Mouse (Mus musculus): ENCODE results near the gene Ikzf3. TPM values are rescaled to one million over a fixed set of nuclear protein-coding genes. Genes with fewer than 3 reads are reported as not detected.

Gene Ikzf3
- total RNA-seq, 2 experiments from 2014 or later, result 0.67 to 0.72 TPM

- DNase-seq, result no peak
Measured at GRCm38 (mm10) chr11:98568326-98568725, 22.5 kb upstream of the Ikzf3 start.

- no peak for DNase-seq
Measured at GRCm38 (mm10) chr11:98563921-98564414, 18.1 kb upstream of the Ikzf3 start.

DNA sequence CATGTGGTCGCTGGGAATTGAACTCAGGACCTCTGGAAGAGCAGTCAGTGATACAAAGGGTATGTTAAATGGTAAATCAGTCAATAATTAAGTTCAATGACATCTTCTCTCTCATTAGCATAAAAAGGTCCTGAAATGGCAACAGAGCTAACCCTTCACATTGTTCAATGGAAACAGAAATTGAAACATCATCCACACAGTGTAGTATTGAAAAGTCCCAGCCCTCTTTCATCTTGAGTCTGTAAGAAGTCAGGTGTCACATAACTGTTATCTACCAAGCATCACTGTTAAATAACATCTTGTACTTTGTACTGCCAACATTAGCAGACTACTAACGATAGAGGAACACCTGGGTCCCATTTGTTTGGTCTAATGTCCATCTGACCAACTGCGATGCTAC, 17.2 kb upstream of the Ikzf3 start:
- no peak for DNase-seq

DNA sequence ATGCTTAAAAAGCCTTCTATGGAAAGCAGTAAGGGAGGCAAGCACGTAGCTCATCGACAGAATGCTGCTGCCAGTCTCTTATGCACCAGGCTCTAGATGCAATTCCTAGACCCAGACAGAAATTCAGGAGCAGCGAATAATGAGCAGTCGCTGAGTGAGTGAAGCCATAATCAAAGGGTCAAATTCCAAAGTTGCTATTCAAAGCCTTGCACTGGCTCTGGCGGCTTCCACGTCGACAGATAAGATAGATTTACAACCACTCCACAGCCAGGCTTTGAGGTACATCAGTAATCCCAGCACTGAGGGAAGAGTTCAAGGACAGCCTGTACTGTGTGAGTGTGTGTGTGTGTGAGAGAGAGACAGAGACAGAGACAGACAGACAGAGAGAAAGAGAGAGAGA, 15.1 kb upstream of the Ikzf3 start:
- no peak for DNase-seq

DNA sequence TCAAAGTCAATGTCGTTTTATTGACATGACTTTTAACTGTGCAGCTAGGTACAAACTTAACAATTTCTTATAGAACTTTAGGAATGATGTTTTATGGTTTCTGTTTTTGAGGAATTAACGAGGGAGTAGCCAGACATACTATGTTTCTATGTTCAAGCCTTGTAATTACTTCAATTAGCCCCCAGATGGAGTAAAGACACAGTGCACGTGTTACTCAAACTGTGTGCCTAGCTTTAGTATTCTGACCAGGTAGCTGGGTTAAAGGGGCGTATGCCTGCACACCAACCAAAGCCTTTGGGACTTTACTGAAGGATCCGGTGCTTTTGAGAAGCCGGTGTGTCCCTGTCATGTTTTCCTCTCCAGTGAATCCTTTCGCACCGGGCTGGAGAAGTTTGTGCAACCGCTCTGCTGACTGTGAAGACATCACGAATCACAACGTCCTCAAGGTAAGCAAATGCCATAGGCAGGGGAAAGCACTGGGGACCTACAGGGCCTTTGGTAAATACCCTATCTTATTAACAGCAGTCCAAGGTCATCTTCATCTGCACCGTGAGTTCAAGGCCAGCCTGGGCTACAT, 9.4 kb upstream of the Ikzf3 start:
- no peak for DNase-seq

DNA sequence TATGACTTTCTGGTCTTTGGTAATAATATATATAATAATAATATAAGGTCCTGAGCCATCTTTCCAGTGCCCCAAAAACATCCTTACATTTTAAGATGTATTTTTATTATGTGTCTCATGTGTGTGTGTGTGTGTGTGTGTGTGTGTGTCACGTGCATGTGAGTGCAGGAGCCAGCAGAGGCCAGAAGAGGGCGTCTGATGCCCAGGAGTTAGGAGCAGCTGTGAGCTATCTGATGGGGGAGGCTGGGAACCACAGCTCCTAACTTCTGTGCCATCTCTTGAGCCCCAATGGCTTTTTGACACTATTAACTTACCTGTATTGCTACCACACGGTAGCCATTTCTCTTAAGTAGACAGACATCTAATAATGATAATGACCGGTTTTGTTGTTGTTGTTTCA, 8.1 kb upstream of the Ikzf3 start:
- no peak for DNase-seq

- peak; percentile 89 for DNase-seq
Measured at GRCm38 (mm10) chr11:98550975-98551828, 5.4 kb upstream of the Ikzf3 start, which contains the start of gene Zpbp2. Zpbp2 (plus strand) TSS chr11:98551097.

DNA sequence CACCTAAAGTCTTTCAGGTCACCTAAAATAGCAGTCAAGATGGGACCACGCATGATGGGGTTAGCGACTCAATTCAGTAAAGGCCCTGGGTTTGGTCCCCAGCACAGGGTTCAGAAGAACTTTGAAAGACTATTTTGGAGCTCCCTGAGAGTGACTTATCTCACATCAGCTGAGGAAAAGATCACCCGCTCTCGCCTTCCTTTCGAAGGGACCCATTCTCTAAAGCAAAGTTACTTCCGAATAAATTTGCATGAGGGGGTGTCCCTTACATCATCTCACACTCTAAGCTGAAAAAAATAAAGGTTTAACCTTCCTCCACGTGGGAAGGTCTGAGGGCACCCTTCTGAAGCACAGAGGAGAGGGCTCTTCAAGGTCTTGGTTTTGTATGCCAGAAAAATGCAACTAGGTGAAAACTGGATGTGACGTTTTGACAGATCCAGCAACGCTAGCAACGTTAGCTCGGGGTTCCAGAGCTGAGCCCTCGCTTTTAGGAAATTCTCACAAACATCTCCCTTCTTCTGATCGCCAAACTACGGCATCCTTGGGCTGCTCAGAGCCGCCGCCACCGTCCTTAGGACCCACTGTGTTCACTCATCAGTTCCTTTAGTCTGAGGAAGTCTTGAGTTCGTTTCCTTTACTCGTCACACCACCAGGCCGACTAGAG, 4.6 kb upstream of the Ikzf3 start:
- no peak for DNase-seq

- DNase-seq, result no peak
Measured at GRCm38 (mm10) chr11:98549363-98549762, 3.5 kb upstream of the Ikzf3 start.

DNA sequence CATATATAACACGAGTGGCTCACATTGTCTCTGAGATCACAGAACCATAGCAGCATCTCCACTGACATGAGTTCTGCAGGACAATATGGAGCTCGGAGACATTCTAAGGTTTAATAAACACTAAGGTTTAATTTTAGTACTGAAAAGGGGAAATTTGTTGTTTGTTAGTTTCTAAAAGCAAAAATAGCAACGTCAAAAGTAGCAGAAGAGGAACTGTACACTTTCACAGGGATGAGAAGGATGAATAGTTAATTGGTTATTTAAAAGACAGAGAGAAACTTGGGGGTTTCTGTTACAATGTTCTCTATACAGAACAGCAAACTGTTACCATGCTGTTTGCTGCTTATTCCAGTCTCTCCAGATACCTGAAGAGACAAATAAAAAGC, 1.5 kb upstream of the Ikzf3 start:
- no peak for DNase-seq

DNA sequence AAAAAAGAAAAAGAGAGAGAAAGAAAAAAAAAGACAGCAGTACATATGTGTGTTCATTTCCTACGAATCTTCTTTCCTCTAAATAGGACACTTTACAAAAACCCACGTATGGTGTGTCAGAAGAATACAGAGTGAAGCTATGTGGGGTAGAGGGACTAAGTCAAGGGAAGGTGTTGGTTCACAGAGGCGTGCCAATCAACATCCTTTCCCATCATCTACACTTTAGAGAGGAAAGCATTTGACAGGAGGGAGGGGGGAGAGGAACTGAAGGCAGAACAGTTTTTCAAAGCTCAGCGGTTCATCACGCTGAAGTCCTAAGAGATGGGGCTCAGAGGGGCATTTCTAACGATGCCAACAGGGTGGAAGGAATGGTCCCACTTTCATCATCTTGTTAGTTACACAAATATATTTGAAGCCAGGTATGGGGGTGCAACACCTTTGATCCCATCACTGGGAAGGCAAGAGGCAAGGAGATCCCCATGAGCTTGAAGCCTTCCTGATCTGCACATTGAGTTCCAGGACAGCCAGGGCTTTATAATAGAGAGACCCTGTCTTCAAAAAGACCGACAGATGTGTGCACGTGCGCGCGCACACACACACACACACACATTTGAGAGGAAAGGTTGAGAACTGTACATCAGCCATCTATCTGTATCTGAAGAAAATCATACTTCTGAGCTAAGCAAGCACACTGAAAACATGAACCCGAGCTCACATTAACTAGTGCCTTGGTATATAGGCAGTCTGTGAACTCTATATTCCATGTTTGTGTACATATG, 887 bp upstream of the Ikzf3 start:
- DNase-seq, result no peak

DNA sequence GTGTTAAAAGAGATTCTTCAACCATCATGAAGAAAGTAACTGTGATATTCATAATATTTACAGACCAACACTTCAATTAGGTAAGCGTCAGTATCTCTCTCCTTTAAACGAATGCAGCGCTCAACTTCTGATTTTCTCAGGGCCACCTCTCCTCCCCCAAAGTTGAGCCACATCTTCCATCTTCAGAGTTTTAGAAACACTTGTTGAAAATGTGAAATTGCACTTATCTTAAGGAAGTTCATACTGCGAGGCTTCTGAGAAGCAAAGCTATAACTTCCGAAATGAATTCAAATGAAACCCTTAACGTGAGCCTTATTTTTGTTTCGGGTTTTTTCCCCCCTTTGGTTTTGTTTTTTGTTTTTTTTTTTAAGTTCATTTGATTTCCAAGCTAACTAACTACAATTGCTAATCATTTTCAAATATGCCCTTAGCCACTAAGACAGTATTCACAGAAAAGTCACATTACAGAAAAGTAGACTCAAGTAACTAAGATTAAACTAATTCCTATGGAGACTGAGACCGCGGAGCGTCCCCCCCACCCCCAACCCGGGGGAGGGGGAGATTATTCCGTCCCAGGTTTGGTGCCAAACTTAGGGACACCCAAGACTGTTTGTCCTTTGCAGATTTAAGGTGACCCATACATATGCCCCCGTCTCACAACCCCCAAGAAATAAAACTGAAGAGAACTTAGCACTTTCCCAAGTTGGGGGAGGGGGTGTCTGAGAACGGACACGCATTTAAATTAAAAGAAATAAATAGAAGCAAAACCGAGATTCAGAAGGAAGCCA, 747 bp downstream of the Ikzf3 start:
- DNase-seq, result no peak

DNA sequence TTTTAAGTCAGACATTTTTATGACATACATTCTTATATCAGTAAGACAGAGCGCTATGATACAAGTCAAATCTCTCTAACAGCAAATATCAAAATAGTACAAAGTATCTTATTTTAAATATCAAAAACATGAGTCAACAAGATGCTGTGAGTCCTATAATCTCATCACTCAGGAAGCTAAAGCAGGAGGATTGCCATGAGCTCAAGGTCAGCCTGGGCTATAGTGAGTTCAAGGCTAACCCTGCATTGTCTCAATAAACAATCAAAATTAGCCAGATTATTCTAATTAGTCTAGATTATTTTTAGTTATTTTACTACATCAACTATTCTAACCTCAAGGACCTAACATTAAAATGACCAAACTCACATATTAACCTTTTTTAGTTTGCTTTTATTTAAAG, 2.4 kb downstream of the Ikzf3 start:
- DNase-seq, result no peak

- no peak for DNase-seq
Measured at GRCm38 (mm10) chr11:98542553-98542952, 3.3 kb downstream of the Ikzf3 start.

- no peak for DNase-seq
Measured at GRCm38 (mm10) chr11:98540319-98540718, 5.5 kb downstream of the Ikzf3 start.

DNA sequence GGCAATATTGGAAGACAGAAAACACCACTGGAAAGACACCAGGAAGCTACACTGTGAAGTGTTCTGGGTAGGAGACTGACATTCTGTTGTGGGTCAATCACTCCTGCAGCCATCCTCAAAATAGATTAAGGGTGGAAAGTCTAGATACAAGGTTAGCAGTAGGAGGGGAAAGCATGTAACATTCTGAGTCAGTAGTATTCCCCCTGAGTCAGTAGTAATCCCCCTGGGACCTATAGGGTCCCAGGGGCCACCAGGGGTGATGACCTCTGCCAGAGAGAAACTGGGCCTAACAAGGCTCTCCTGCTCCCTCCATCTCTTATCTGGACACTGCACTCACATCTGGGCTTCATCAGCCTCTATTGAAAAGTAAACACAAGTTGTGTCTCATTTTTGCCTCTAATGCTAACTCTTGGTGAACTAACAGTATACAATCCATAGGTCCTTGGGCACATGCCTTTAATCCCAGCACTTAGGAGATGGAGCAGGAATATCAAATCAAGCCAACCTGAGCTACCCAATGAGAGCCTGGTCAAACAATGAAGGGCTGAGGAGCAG, 8.3 kb downstream of the Ikzf3 start:
- no peak for DNase-seq

GRCm38 (mm10) chr11:98526824-98527461, 18.9 kb downstream of the Ikzf3 start:
- no peak for DNase-seq

DNA sequence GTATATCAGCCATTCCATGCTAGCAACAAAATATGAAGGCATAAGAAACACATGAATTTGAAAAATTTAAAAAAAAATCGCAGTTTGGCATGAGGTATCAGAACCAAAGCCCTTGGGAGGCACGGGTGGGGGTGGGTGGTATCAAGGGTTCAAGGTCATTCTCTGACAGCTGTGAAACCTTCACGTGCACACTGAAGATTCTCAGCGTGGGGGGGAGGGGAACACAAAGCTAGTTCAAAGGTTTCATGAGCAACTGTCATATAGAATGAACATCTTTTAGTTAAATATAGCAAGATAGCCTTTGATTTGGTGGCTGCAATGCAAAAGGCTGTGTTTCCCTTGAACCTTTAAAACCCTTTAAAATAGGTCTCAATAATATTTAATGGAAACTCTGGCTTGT, 20.7 kb downstream of the Ikzf3 start:
- no peak for DNase-seq

DNA sequence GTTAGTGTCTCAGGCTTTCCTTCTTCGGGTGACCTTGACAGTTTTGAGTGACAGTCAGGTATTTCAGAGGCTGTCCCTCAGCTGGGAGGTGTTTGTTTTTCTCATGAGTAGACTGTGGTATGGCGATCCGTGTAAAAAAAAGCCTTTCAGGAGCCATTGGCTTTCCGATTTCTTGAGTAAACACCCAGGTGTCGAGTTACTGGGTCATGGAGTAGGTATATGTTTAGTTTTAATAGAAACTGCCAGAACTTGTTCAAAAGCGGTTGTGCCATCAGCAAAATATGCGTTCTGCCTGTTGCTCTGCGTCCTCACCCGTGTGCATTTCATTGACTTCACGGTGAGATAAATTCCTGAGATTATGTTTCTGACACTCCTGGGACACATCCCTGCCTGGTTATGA, 25.4 kb downstream of the Ikzf3 start:
- DNase-seq, result no peak

- DNase-seq, result no peak
Measured at GRCm38 (mm10) chr11:98513356-98513936, 32.4 kb downstream of the Ikzf3 start.

DNA sequence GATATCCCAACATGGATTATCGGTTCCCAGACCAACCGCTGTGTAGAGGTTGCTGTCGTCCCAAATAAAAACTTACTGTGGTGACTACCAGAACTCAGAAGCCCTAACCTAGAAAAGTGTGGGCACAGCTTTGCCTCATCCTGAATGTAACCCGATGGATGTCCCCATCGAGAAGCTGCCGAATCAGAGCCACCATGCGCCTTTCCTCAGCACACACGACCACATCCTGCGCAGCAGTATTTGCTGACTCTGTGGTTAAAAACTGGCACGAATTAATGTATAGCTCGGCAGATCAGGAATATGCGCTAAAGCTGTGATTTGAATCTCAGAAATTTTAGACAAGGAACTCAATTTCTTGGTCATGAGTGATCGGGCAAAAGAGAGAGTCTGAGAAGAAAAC, 33.0 kb downstream of the Ikzf3 start:
- no peak for DNase-seq

Measured in heart, postnatal 4 days (tissue).